Mouse (Mus musculus): ENCODE measurements around the gene Krtap2-4. TPM values are rescaled to one million over a fixed set of nuclear protein-coding genes. Genes with fewer than 3 reads are reported as not detected.

Krtap2-4 gene
- polyA plus RNA-seq (2012; rRNA removed): not detected in 2 replicates

DNA sequence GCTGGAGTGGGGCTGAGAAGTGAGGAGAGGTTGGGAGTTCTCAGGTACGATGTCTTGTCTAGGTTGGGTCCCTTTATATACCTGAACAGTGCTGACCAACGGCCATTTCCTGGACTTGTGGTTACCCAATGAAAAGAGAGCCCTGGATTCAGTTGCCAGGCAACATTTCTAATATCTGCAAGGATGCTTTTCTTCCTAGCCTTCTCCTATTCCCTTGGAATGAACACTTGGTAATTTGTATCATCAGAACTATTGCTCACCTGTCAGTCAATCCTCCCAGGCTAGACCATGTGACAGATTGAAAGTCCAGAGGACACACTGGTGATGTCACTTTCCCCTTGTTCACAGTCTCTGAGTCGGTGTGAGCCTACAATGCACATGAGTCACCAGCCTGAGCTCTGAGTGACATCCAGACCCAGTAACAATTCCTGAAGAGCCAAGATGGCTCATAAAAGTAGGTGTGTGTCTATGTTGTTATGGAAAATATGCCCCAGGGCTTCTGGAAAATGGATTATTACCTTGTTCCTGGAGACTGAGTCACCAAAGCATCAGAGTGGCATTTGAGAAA is at the start of gene Krtap2-4:
Gene Krtap2-4, minus strand, starts transcription at position 51 of the 568 bp plus-strand sequence.

DNA sequence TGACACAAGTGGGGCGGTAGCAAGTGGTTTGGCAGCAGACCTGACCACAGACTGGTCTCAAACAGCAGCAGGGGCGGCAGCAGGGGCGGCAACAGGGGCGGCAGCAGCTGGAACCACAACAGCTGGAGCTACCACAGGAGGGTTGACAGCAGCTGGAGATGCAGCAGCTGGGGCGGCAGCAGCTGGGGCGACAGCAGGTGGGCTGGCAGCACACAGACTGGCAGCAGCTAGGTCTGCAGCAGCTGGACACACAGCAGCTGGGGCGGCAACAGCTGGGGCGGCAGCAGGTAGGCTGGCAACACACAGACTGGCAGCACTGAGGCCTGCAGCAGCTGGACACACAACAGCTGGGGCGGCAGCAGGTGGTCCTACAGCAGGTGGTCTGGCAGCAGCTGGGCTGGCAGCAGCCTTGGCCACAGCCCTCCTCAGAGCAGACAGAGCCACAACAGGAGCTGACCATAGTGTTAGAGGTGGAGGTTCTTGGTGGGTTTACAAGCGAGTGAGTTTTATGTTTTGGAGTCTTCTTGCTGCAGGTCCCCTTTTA is 43.9 kb upstream of the Krtap2-4 start, which contains the start of gene Gm11563:
Gene Gm11563, minus strand, starts transcription at position 494 of the 544 bp plus-strand sequence.

DNA sequence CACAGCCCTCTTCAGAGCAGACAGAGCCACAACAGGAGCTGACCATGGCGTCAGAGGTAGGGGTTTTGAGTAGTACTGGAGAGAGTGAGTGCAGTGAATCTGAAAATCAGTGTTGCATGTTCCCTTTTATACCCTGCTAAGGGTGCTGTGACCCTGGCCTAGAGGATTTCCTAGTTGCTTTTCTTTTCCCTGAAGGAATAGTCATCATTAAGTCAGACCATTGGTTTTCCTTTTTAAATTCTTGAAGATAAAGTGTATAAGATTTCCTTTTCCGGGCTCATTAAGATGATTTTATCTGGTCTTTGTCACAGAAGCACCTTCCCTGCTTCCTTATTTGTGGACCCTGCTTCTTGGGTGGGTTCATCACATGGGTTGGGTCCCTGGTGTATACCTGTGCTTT is 35.5 kb upstream of the Krtap2-4 start, which contains the start of gene Gm11555:
Gene Gm11555, minus strand, starts transcription at position 101 of the 400 bp plus-strand sequence.

DNA sequence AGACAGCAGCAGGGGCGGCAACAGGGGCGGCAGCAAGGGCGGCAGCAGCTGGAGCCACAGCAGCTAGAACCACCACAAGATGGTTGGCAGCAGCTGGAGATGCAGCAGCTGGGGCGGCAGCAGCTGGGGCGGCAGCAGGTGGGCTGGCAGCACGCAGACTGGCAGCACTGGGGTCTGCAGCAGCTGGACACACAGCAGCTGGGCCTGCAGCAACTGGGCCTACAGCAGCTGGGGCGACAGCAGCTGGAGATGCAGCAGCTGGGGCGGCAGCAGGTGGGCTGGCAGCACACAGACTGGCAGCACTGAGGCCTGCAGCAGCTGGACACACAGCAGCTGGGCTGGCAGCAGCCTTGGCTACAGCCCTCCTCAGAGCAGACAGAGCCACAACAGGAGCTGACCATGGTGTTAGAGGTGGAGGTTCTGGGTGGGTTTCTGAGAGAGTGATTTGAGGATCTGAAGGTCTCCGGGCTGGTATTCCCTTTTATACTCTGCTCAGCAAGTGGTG is 29.0 kb upstream of the Krtap2-4 start, which contains the start of gene Krtap4-7:
Gene Krtap4-7, minus strand, starts transcription at position 455 of the 505 bp plus-strand sequence.

DNA sequence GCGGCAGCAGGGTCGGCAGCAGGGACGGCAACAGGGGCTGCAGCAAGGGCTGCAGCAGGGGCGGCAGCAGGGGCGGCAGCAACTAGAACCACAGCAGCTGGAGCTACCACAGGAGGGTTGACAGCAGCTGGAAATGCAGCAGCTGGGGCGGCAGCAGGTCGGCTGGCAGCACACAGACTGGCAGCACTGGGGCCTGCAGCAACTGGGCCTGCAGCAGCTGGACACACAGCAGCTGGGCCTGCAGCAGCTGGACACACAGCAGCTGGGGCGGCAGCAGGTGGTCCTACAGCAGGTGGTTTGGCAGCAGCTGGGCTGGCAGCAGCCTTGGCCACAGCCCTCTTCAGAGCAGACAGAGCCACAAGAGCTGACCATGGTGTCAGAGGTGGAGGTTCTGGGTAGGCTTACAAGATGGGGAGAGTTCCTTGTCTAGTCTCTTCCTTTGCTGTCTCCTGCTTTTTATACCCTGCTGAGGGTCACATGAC is 20.0 kb upstream of the Krtap2-4 start, which contains the start of gene Krtap4-2:
Gene Krtap4-2, minus strand, starts transcription at position 432 of the 482 bp plus-strand sequence.

DNA sequence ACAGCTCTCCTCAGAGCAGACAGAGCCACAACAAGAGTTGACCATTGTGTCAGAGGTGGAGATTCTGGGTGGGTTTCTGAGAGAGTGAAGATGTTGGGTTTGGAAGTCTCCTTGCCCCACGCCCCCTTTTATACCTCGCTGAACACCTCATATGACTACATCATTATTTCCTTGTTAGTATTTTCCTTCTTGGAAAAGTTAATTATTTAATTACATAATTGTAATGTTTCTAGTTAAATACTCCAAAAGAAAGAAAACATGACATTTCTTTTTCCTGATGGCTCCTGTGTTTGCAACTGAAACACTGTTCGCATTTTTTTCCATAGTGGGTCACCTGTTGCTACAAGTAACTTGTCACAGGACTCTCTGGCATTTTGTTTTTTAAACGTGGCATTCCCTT is 13.5 kb upstream of the Krtap2-4 start, which contains the start of gene Krtap4-1:
Gene Krtap4-1, minus strand, starts transcription at position 101 of the 400 bp plus-strand sequence.

DNA sequence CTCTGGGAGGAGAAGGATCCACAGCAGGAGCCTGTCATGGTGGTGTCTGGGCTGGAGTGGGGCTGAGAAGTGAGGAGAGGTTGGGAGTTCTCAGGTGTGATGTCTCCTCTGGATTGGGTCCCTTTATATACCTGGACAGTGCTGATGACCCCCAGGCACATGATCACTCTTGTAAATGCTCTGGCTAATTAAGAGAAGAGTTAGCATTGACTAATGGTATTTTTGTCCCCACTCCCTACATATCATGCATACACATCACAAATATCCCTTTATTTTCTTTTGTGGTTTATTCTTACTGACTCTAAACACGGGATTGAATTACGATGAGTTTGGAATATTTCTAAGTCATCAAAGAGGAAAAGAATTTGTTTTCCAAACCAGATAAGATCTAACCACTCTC is 5.7 kb upstream of the Krtap2-4 start, which contains the start of gene Gm11562:
Gene Gm11562, minus strand, starts transcription at position 101 of the 400 bp plus-strand sequence.

DNA sequence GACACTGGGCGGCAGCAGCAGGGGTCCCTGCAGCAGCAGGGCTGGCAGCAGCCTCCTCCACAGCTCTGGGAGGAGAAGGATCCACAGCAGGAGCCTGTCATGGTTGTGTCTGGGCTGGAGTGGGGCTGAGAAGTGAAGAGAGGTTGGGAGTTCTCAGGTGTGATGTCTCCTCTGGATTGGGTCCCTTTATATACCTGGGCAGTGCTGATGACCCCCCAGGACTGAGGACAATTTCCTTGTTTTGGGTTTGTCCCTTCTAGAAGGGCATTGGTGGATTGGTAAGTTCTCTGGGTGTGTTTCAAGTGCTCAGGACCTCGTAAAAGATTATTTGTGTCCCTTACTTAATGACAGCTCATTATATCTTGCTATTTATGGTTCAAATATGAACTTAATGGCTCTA is 4.6 kb downstream of the Krtap2-4 start, which contains the start of gene Gm11937:
Gene Gm11937, minus strand, starts transcription at position 101 of the 400 bp plus-strand sequence.

DNA sequence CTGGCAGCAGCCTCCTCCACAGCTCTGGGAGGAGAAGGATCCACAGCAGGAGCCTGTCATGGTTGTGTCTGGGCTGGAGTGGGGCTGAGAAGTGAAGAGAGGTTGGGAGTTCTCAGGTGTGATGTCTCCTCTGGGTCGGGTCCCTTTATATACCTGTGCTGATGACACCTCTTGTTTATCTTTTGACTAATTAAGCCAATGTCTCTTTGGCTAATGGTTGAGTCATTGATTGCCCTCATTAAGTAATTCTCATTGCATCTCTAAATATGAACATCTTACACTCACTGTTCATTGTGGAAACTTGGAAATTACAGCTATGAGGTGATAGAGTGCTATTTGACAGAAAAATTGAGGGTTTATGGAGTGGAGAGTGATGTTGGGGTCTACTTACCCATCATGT is 11.4 kb downstream of the Krtap2-4 start, which contains the start of gene Gm11938:
Gene Gm11938, minus strand, starts transcription at position 101 of the 400 bp plus-strand sequence.

DNA sequence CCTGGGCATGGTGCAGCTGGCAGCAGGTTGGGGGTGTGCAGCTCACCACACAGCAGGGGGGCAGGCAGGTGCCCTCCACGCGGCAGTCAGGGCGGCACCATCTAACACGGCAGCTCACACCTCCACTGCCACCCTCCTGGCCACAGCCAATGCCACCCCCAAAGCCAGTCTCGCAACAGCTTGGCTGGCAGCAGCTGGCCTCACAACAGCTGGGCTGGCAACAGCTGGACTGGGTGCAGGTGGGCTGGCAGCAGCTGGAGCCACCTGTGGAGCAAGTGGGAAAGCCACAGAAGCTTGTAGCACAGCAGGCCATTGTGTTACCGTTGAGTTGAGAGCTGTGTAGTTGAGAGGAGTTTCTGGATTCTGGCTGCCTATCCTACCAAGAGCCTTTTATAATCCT is 16.9 kb downstream of the Krtap2-4 start, which contains the start of gene Krtap9-3:
Gene Krtap9-3, minus strand, starts transcription at position 364 of the 400 bp plus-strand sequence.

DNA sequence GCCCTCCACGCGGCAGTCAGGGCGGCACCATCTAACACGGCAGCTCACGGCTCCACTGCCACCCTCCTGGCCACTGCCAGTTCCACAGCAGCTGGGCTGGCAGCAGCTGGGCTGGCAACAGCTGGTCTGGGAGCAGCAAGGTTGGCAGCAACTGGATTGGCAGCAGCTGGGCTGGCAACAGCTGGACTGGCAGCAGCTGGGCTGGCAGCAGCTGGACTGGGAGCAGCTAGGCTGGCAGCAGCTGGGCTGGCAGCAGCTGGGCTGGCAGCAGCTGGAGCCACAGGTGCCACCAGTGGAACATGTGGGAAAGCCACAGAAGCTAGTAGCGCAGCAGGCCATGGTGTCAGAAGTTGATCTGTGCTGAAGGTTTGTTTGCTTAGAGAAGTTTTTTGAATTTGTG is 23.7 kb downstream of the Krtap2-4 start, which contains the start of gene Krtap1-3:
Gene Krtap1-3, minus strand, starts transcription at position 359 of the 400 bp plus-strand sequence.

DNA sequence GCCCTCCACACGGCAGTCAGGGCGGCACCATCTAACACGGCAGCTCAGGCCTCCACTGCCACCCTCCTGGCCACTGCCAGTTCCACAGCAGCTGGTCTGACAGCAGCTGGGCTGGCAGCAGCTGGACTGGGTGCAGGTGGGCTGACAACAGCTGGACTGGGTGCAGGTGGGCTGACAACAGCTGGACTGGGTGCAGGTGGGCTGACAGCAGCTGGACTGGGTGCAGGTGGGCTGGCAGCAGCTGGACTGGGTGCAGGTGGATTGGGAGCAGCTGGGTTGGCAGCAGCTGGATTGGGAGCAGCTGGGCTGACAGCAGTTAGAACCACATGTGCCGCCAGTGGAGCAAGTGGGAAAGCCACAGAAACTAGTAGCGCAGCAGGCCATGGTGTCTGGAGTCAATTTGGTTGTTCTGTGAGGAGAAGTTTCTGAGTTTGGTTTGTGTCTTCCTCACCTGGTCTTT is 31.4 kb downstream of the Krtap2-4 start, which contains the start of gene Krtap1-4:
Gene Krtap1-4, minus strand, starts transcription at position 410 of the 460 bp plus-strand sequence.

DNA sequence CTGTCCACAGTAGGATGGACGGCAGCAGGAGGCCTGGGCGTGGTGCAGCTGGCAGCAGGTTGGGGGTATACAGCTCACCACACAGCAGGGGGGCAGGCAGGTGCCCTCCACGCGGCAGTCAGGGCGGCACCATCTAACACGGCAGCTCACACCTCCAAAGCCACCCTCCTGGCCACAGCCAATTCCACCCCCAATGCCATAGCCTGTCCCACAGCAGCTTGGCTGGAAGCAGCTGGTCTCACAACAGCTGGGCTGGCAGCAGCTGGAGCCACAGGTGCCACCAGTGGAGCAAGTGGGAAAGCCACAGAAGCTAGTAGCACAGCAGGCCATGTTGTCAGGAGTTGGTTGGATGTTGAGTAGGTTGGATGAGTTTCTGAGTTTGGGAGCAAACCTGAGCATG is 34.0 kb downstream of the Krtap2-4 start, which contains the start of gene Krtap1-5:
Gene Krtap1-5, minus strand, starts transcription at position 381 of the 400 bp plus-strand sequence.

DNA sequence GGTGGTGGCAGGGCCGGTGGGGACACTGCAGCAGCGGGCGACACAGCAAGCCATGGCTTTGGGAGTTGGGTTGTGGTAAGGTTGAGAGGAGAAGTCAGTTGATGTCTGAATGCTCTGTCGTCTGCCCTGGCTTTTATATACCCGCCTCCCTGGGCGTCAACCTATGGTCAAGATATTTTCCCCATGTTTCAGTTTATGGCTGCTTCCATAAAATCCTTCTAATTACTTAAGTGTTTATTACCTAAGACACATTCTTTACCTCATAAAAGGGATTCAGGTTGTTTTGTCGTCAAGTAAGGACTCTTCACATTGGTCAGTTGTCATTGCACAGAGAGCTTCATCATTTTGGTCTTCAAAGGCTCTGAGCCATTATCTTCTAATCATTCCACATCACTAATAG is 48.1 kb downstream of the Krtap2-4 start, which contains the start of gene Krtap3-1:
Gene Krtap3-1, minus strand, starts transcription at position 101 of the 400 bp plus-strand sequence.

Other genes with a start within 250 kb of the Krtap2-4 start
- gene Krt28, start 239.9 kb downstream of the Krtap2-4 start, polyA plus RNA-seq (2012; rRNA removed): 0.24 and 0.30 TPM in 2 replicates
- 5.6 and 10.6 TPM in 2 replicates for gene Krt10, start 225.5 kb downstream of the Krtap2-4 start, polyA plus RNA-seq (2012; rRNA removed)
- 0.04 TPM in 1 of 2 replicates, not detected in the other for gene Krt12, start 192.6 kb downstream of the Krtap2-4 start, polyA plus RNA-seq (2012; rRNA removed)
- gene Krt20, start 176.7 kb downstream of the Krtap2-4 start, polyA plus RNA-seq (2012; rRNA removed): 1.1 and 2.3 TPM in 2 replicates
- 0.08 and 0.14 TPM in 2 replicates for gene Krt23, start 121.7 kb downstream of the Krtap2-4 start, polyA plus RNA-seq (2012; rRNA removed)
- not detected in 2 replicates for gene Krt39, start 93.5 kb downstream of the Krtap2-4 start, polyA plus RNA-seq (2012; rRNA removed)
- gene Krt40, start 71.7 kb downstream of the Krtap2-4 start, polyA plus RNA-seq (2012; rRNA removed): 0.07 TPM in 1 of 2 replicates, not detected in the other
- not detected in 2 replicates for gene Krtap3-3, start 64.0 kb downstream of the Krtap2-4 start, polyA plus RNA-seq (2012; rRNA removed)
- gene Krtap3-2, start 58.0 kb downstream of the Krtap2-4 start, polyA plus RNA-seq (2012; rRNA removed): not detected in 2 replicates
- gene Gm11939, start 55.4 kb downstream of the Krtap2-4 start, polyA plus RNA-seq (2012; rRNA removed): not detected in 2 replicates
- gene Krtap3-1, start 48.2 kb downstream of the Krtap2-4 start, polyA plus RNA-seq (2012; rRNA removed): not detected in 2 replicates
- gene Krtap1-5, start 33.8 kb downstream of the Krtap2-4 start, polyA plus RNA-seq (2012; rRNA removed): not detected in 2 replicates
- gene Krtap1-4, start 31.2 kb downstream of the Krtap2-4 start, polyA plus RNA-seq (2012; rRNA removed): not detected in 2 replicates
- not detected in 2 replicates for gene Krtap1-3, start 23.5 kb downstream of the Krtap2-4 start, polyA plus RNA-seq (2012; rRNA removed)
- not detected in 2 replicates for gene Krtap9-3, start 16.7 kb downstream of the Krtap2-4 start, polyA plus RNA-seq (2012; rRNA removed)
- gene Gm11938, start 11.5 kb downstream of the Krtap2-4 start, polyA plus RNA-seq (2012; rRNA removed): not detected in 2 replicates
- not detected in 2 replicates for gene Gm11937, start 4.7 kb downstream of the Krtap2-4 start, polyA plus RNA-seq (2012; rRNA removed)
- not detected in 2 replicates for gene Gm11562, start 5.6 kb upstream of the Krtap2-4 start, polyA plus RNA-seq (2012; rRNA removed)
- not detected in 2 replicates for gene Krtap4-1, start 13.4 kb upstream of the Krtap2-4 start, polyA plus RNA-seq (2012; rRNA removed)
- not detected in 2 replicates for gene Krtap4-2, start 20.2 kb upstream of the Krtap2-4 start, polyA plus RNA-seq (2012; rRNA removed)
- not detected in 2 replicates for gene Krtap4-7, start 29.2 kb upstream of the Krtap2-4 start, polyA plus RNA-seq (2012; rRNA removed)
- not detected in 2 replicates for gene Gm11555, start 35.4 kb upstream of the Krtap2-4 start, polyA plus RNA-seq (2012; rRNA removed)
- not detected in 2 replicates for gene Gm11563, start 44.1 kb upstream of the Krtap2-4 start, polyA plus RNA-seq (2012; rRNA removed)
- not detected in 2 replicates for gene Krtap4-6, start 51.1 kb upstream of the Krtap2-4 start, polyA plus RNA-seq (2012; rRNA removed)
- not detected in 2 replicates for gene Gm14190, start 75.9 kb upstream of the Krtap2-4 start, polyA plus RNA-seq (2012; rRNA removed)
- gene Gm14180, start 119.4 kb upstream of the Krtap2-4 start, polyA plus RNA-seq (2012; rRNA removed): not detected in 2 replicates
- gene Gm11595, start 158.1 kb upstream of the Krtap2-4 start, polyA plus RNA-seq (2012; rRNA removed): not detected in 2 replicates
- gene Krtap4-8, start 165.9 kb upstream of the Krtap2-4 start, polyA plus RNA-seq (2012; rRNA removed): not detected in 2 replicates
- not detected in 2 replicates for gene Krtap4-9, start 170.4 kb upstream of the Krtap2-4 start, polyA plus RNA-seq (2012; rRNA removed)
- not detected in 2 replicates for gene Gm11596, start 178.6 kb upstream of the Krtap2-4 start, polyA plus RNA-seq (2012; rRNA removed)
- not detected in 2 replicates for gene Gm11569, start 184.1 kb upstream of the Krtap2-4 start, polyA plus RNA-seq (2012; rRNA removed)
- gene Gm11554, start 189.6 kb upstream of the Krtap2-4 start, polyA plus RNA-seq (2012; rRNA removed): not detected in 2 replicates
- gene Krtap4-13, start 195.0 kb upstream of the Krtap2-4 start, polyA plus RNA-seq (2012; rRNA removed): not detected in 2 replicates
- gene Gm11564, start 200.8 kb upstream of the Krtap2-4 start, polyA plus RNA-seq (2012; rRNA removed): not detected in 2 replicates
- gene 2300003K06Rik, start 223.2 kb upstream of the Krtap2-4 start, polyA plus RNA-seq (2012; rRNA removed): not detected in 2 replicates
- not detected in 2 replicates for gene Krtap4-16, start 236.8 kb upstream of the Krtap2-4 start, polyA plus RNA-seq (2012; rRNA removed)
- gene Gm11568, start 243.1 kb upstream of the Krtap2-4 start, polyA plus RNA-seq (2012; rRNA removed): not detected in 2 replicates
- not detected in 2 replicates for gene Gm11559, start 249.6 kb upstream of the Krtap2-4 start, polyA plus RNA-seq (2012; rRNA removed)

All from central nervous system, embryonic 11.5 days (tissue).